Mouse (Mus musculus) T-helper 2 cell (primary cell): ENCODE measurements around the gene Sdr42e1.

Experiments used
- in situ Hi-C: fragments of 300-600 bp; cut with MboI, MseI; formaldehyde crosslinking; loops from one replicate; pipeline ENCODE4 v1.15.1; 2025; ENCODE audit warnings: high pct_unique_total_duplicates

The Sdr42e1 gene

DNA sequence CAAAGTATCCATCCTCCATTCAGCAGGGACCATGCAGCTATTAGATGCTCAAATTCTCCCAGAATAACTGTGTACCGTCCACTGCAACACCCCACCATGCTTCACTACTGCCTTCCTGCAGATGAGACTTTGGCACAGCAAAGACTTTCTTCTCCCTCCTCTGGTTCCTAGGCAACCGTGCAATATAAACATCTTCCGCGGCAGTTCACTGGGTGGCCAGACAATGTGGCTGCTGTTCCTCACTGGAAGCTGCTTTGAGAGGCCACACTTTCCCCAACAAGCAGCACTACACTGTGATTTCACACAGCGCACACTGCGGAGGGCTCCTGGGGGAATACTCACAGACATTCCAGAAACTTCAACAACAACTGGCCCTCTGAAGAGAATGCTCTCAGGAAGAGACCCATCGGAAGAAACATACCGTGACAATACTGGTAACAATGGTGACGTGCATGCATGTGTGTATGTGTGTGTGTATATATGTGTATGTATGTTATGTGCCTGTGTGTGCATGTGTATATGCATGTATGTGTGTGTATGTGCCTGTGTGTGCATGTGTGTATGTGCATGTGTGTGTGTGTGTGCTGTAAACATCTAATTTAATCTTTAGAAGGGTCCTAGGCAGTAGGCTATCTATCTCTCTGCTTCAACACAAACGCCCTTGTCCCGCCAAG is 13.0 kb downstream of the Sdr42e1 start:
- in situ Hi-C loops: no loop called here

DNA sequence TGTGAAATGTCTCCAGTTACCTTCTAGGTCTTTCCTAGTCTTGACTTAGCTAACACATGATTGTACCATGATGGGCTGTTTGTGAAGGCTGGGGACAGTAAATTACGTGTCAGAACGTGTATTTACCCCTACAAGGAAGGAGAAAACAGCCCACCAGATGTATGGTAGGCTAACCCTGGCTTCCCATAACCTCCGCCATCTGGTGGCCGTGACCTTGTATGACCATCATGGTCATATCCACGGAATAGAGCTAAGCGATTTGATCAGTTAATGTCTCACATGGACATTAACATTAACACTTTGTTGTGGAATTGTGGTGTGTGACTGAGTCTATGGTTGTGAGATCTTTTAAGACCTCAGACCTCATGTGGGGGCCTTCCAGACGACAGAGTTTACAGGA is 14.5 kb downstream of the Sdr42e1 start:
- in situ Hi-C loops: no loop called here

DNA sequence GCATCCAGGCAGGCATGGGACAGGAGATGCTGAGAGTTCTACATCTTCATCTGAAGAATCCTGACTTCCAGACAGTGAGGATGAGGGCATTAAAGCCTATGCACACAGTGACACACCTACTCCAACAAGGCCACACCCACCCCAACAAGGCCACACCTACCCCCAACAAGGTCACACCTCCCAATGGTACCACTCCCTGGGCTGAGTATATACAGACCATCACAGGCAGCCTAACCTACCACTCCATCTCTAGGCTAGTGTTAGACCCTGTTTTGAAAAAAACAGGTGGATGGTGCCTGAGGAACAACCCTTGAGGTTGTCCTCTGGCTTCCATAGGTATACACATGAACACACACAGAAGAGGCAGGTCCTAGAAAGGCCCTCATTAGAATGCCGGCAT is 21.2 kb downstream of the Sdr42e1 start:
- in situ Hi-C loops: no loop called here

DNA sequence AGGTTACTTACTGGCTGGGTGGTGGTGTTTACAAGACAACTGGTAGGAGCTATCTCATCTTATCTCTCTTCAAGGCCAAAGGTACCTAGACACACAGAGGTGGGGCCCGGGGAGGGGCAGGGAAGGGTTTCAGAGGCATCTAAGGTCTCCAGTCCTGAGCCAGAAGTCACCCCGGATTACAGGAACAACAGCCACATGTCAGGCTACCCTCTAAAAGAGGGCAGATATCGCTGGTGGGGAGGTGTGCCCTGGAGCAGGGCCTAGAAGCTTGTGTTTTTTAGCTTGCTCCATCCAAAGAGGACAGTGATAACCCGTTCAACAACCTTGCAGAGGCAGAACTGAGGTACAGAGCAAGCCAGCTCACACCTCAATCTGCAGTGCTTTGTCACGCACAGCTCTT is 27.0 kb downstream of the Sdr42e1 start:
- in situ Hi-C loops: loop anchor here (10.0 kb wide), 1 partner anchor 218 kb away; no protein-coding TSS in a partner anchor

DNA sequence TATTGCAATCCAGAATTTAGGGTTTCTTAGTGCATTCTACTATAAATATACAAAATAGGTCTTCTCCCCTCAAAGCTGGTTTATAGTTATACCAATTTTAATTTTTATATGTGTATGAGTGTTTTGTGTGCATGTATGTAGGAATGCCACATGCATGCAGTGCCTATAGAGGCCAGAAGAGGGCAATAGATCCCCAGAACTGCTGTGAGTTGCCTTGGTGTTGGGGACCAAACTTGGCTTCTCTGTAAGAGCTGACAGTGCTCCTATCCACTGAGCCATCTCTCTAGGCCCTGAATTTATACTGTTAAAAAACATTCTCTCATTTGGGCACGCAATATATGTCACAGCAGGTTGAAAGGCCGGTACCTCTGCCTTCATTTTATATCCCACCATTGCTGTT is 27.5 kb downstream of the Sdr42e1 start:
- in situ Hi-C loops: loop anchor here (10.0 kb wide), 1 partner anchor 219 kb away; no protein-coding TSS in a partner anchor

DNA sequence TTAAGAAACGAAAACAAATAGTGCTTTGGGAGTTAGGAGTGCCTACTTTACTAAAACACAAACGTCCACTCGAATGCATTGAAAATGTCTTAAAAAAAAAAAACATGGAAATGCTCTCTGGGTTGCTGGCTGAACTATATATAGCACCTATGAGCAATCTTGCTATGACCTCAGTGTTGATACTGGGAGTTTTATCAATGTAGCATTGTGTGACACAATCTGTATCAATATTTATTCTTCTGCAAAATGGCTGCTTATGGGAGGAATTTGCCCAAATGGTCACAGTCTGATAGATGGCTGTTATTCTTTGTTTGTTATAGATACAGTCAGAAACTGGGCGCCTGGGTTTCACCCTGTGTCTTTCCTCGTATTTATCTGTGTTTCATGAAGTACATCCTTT is 28.0 kb downstream of the Sdr42e1 start:
- in situ Hi-C loops: loop anchor here (10.0 kb wide), 1 partner anchor 219 kb away; no protein-coding TSS in a partner anchor

DNA sequence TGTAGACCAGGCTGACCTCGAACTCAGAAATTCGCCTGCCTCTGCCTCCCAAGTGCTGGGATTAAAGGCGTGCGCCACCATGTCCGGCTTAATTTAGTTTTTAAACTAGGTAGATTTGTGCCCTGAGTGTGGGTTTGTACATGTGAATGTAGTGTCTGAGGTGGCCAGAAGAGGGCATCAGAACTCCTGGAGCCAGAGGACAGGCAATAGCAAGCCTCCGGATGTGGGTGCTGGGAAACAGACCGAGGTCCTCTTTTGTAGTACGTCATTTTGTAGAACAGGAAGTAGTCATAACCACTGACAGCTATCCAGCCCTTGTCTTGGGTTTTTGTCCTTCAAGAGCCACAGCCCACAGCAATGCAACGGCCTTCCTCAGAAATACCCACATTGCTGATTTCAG is 33.9 kb downstream of the Sdr42e1 start:
- in situ Hi-C loops: loop anchor here (10.0 kb wide), 1 partner anchor 225 kb away; no protein-coding TSS in a partner anchor

DNA sequence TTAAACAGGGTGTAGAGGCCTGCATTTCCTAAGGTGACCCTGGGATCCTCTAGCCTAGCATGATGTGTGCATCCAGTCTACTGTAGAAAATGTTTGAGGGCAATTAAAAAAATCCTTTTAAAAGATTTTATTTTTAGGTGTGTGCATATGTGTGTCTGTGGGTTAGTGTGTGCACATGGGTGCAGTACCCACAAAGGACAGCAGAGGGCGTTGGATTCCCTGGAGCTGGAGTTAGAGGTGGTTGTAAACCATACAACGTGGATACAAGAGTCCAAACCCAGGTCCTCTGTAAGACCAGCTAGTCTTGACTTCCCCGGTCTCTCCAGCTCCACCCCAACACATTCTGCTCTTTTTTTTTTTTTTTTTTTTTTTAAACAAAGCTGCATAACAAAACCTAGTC is 36.0 kb downstream of the Sdr42e1 start:
- in situ Hi-C loops: no loop called here

DNA sequence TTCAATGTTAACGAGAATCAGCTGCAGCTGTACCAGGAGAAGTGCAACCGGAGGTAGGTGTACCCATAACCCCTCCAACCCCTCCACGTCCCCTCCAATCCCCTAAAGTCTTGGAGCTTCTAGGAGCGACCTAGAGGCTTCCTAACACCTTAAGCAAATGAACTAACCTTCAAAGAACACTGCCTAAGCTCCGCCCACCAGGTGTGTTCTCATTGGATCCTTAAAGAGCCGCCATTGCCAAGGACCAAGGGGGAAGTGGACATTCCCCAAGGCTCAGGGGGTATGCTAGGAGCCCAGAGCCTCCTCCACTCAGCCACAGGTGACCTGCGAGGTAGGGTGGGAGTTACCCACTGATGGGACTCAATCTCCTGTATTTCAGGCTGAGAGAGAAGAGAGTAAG is 39.1 kb downstream of the Sdr42e1 start:
- in situ Hi-C loops: no loop called here

DNA sequence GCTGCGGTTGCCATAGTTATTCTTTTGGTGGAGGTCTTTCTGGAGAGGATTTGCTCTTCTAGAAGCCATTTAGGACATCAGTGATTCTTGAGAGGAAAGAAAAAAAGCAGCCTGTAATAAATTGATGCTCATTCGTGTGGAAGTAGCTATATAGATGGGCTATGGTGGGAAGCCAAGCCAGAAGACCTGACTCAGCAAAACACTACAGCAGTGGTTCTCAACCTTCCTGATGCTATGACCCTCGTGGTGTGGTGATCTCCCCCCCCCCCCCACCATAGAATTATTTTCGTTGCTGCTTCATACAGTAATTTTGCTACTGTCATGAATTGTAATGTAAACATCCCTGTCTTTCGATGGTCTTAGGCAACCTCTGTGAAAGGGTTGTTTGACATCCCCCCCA is 41.0 kb downstream of the Sdr42e1 start:
- in situ Hi-C loops: no loop called here

DNA sequence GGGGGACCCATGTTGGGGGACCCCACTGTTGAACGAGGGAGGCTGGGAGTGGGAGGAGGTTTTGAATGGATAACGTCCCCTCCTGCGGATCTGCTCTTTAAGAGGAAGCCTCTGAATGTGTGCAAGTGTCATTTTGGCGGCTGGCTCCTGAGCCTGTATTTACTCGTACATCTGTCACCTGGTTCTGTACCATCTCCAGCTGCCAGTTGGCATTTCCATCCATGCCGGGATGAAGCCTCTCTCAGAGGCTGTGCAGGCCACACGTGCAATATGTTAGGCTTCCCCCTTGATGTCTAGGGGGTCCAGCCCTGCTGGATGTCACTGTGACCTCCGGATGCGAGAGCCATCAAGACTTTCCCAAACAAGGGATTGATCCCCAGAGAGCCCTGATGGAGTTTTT is 46.4 kb downstream of the Sdr42e1 start:
- in situ Hi-C loops: no loop called here

DNA sequence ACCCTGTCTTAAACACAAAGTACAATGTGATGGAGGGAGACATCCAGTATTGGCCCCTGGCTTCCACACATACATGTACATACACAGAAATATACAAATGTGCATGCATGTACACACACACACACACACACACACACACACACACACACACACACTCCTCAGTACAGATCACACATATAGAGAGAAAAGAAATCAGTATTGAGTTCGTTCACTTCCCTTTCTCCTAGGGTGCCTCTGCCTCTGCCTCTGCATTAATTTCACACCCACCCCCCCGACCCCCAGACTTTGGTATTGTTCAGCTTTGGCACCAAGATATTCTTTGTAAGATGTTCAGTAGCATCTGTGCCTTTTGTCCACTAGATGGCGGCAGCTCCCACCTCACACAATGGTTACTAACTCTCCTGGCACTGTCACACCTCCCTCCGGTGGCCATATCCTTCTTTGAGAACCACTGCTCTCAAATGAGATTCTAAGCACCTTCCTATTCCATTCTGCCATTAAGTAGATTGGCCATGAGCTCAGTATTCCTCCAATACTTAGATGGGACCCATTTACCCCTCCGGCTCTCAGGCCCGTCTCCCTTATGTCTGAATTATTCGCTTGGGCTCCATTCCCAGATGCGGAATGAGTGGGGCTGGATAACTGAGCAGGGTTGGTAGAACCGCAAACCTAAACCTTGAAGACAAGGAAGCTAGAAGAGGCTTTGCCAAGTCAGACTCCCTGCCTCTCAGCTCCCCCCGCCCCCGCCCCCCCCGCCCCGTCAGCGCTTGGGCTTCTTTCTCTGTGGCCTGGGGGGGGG is 47.2 kb downstream of the Sdr42e1 start:
- in situ Hi-C loops: no loop called here

DNA sequence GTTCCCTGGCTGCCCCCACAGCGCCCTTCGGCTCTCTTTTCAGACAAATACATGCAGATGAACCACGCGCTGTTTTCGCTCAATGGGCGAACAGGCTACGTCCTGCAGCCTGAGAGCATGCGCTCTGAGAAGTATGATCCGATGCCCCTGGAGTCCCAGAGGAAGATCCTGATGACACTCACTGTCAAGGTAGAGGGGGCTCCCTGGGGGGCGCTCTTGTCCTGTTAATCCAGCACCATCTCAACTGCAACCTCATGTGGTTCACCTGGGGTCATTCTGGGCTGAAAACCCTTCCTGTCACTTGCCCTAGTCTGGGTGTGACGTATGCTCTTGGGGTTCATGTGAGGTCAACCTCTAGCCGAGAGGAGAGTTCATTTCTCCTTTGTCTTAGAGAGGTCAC is 60.6 kb downstream of the Sdr42e1 start:
- in situ Hi-C loops: no loop called here
